ENCODE assay signal across 19 mouse cellular contexts in genomic region chr6:113728181-113728580, GRCm38 (mm10). TPM values are rescaled to one million over a fixed set of nuclear protein-coding genes. Genes with fewer than 3 reads are reported as not detected.
A peak's percentile ranks its signal among the peaks of the same experiment; 100 is the strongest.
DNase-seq lines count a peak whose midpoint lies in the region; ATAC-seq and TF ChIP-seq lines count a peak whose summit lies in the region.
"Had no signal": no experiment of that assay in that cellular context is flagged by ENCODE, and none has a peak within 500 bp of the region (broad histone marks: within the 10 kb centered on the region; RNA-seq: fewer than 3 reads in every experiment).

No protein-coding gene starts in this region.

- no peak for DNase-seq in right cerebral cortex, postnatal 36 days (ENCODE audit: low spot score in 2 of 2)
- no peak for DNase-seq in cerebellum, adult 9-10 months
- DNase-seq: adrenal gland, adult 2 months; adrenal gland, postnatal 14 days; adrenal gland, postnatal 36 days; cerebellum, adult 11-12 months; cerebellum, adult 2 months; cerebellum, adult 9-11 months; cerebellum, postnatal 14 days; cerebellum, postnatal 36 days; forebrain, postnatal 0 days had no signal

- peak overlapping the region; percentile 47 for H3K4me3 ChIP-seq in megakaryocyte, embryonic 14.5 days (replicated peaks)
- no peak overlapping the region for H3K4me3 ChIP-seq in myocyte
- H3K4me3 ChIP-seq: embryonic facial prominence, embryonic 10.5 days; embryonic facial prominence, embryonic 12.5 days; forebrain, embryonic 13.5 days; forebrain, embryonic 15.5 days had no signal

- H3K9me3 ChIP-seq in megakaryocyte, embryonic 14.5 days = no peaks in the 10 kb centered on the region
- H3K9me3 ChIP-seq: embryonic facial prominence, embryonic 10.5 days; embryonic facial prominence, embryonic 12.5 days; forebrain, embryonic 13.5 days; forebrain, embryonic 15.5 days had no signal

- H3K4me2 ChIP-seq in myocyte (ENCODE audit: low read depth) = no peak overlapping the region
- H3K4me2 ChIP-seq: embryonic facial prominence, embryonic 12.5 days; forebrain, embryonic 13.5 days; forebrain, embryonic 15.5 days had no signal

- peaks cover 7% of the 10 kb centered on the region for H3K79me2 ChIP-seq in myocyte (ENCODE audit: control insufficient read depth, insufficient read depth)

- H3K36me3 ChIP-seq in megakaryocyte, embryonic 14.5 days (replicated peaks; ENCODE audit: low read length) = peaks cover 99% of the 10 kb centered on the region
- H3K36me3 ChIP-seq in myocyte (ENCODE audit: control insufficient read depth, insufficient read depth) = peaks cover 59% of the 10 kb centered on the region

- ATAC-seq in megakaryocyte, adult 5-6 weeks (ENCODE audit: poor library complexity, severe bottlenecking) = no peak
- ATAC-seq: forebrain, embryonic 13.5 days; forebrain, embryonic 15.5 days; forebrain, postnatal 0 days had no signal

- TF ChIP-seq POLR2A in myocyte (IDR thresholded peaks at IDR 0.05; ENCODE audit: insufficient read length, low read depth) = no peak

- H3K27me3 ChIP-seq in megakaryocyte, embryonic 14.5 days (replicated peaks) = no peaks in the 10 kb centered on the region
- no peaks in the 10 kb centered on the region for H3K27me3 ChIP-seq in myocyte (ENCODE audit: control insufficient read depth, insufficient read depth, insufficient read length)
- H3K27me3 ChIP-seq: embryonic facial prominence, embryonic 12.5 days; forebrain, embryonic 13.5 days; forebrain, embryonic 15.5 days had no signal

- peaks cover 67% of the 10 kb centered on the region for H3K4me1 ChIP-seq in megakaryocyte, embryonic 14.5 days
- H3K4me1 ChIP-seq: embryonic facial prominence, embryonic 10.5 days; embryonic facial prominence, embryonic 12.5 days; forebrain, embryonic 13.5 days; forebrain, embryonic 15.5 days had no signal

- no peak overlapping the region for H3ac ChIP-seq in myocyte (ENCODE audit: control insufficient read depth, insufficient read length)

TF ChIP-seq in myocyte, 11 proteins besides CTCF, POLR2A, EP300 and RAD21:
- TF ChIP-seq POLR2AphosphoS2 (IDR thresholded peaks at IDR 0.05; ENCODE audit: insufficient read length, low read depth) (peak; percentile 60), SRF (IDR thresholded peaks at IDR 0.05; ENCODE audit: control insufficient read depth, insufficient read length, low read depth) (no peak)

RNA-seq across cellular contexts. Expression of gene Ghrl, which starts 8.5 kb away (rescaled TPM):
- polyA plus RNA-seq in megakaryocyte, embryonic 14.5 days (2012; ENCODE audit: insufficient read depth, low replicate concordance) = 2.5 TPM in 1 of 2 replicates, not detected in the other
- total RNA-seq in megakaryocyte, adult 5-6 weeks (2015) = 1.1 and 4.4 TPM in 2 replicates
- total RNA-seq in megakaryocyte, adult 5-6 weeks (2017) = 0.26 TPM in 1 of 2 replicates, not detected in the other
- 0.35 TPM for polyA plus RNA-seq in myocyte (2012; fragmentation: generic; extraction: Trizol)
- total RNA-seq: adrenal gland, adult 2 months; adrenal gland, postnatal 14 days; adrenal gland, postnatal 36 days; common myeloid progenitor, adult 5-6 weeks; forebrain, postnatal 0 days had no signal
- polyA plus RNA-seq: adrenal gland, adult 2 months; embryonic facial prominence, embryonic 10.5 days; embryonic facial prominence, embryonic 12.5 days had no signal

RNA-seq across cellular contexts. Expression of gene Sec13, which starts 12.4 kb away (rescaled TPM):
- 10.4 and 37.7 TPM in 2 replicates for polyA plus RNA-seq in megakaryocyte, embryonic 14.5 days (2012; ENCODE audit: insufficient read depth, low replicate concordance)
- total RNA-seq in megakaryocyte, adult 5-6 weeks (2015) = 96.8 and 102 TPM in 2 replicates
- total RNA-seq in megakaryocyte, adult 5-6 weeks (2017) = 103 and 116 TPM in 2 replicates
- polyA plus RNA-seq in myocyte (2012; fragmentation: generic; extraction: Trizol) = 229 TPM

RNA-seq across cellular contexts. Expression of gene Tatdn2, which starts 31.3 kb away (rescaled TPM):
- polyA plus RNA-seq in megakaryocyte, embryonic 14.5 days (2012; ENCODE audit: insufficient read depth, low replicate concordance) = 10.1 and 13.2 TPM in 2 replicates
- 22.5 and 23.2 TPM in 2 replicates for total RNA-seq in megakaryocyte, adult 5-6 weeks (2015)
- total RNA-seq in megakaryocyte, adult 5-6 weeks (2017) = 107 and 126 TPM in 2 replicates
- 21.0 TPM for polyA plus RNA-seq in myocyte (2012; fragmentation: generic; extraction: Trizol)
